Mouse (Mus musculus) CH12.LX (cell line): Measurements from ENCODE around the gene Macf1. TPM values are rescaled to one million over a fixed set of nuclear protein-coding genes. Genes with fewer than 3 reads are reported as not detected.

Experiments used
- DNase-seq: peaks from one replicate; pipeline ENCODE4 v3.0.0-alpha.2; 2013; ENCODE audit errors: extremely low read depth
- H3K27ac ChIP-seq: 2 replicates; pipeline ENCODE4 v1.5.1; 2012; ENCODE audit warnings: low read depth, mild to moderate bottlenecking, control low read depth, moderate library complexity; ENCODE audit not compliant: insufficient read depth
- H3K27me3 ChIP-seq: replicated peaks from 2 replicates; pipeline ENCODE3; 2012; ENCODE audit warnings: inconsistent platforms
- H3K36me3 ChIP-seq, 2 experiments: replicated peaks in 1 of 2; 2 replicates each; pipeline versions ENCODE3 to v1.6.1; 2012; ENCODE audit warnings: inconsistent platforms in 1 of 2, low read length in 1 of 2, mild to moderate bottlenecking in 1 of 2, mixed read lengths in 1 of 2, moderate library complexity in 1 of 2; ENCODE audit not compliant: control insufficient read depth in 1 of 2, insufficient read depth in 1 of 2
- H3K4me1 ChIP-seq, 2 experiments: 2 replicates each; pipeline ENCODE4 v1.6.1; 2012; ENCODE audit warnings: inconsistent platforms in 1 of 2, moderate library complexity in 1 of 2; ENCODE audit not compliant: insufficient read depth in 2 of 2, control insufficient read depth in 1 of 2
- H3K4me2 ChIP-seq: 2 replicates; pipeline ENCODE4 v1.6.1; 2012; ENCODE audit warnings: low read depth, mild to moderate bottlenecking, control low read depth; ENCODE audit not compliant: poor library complexity, insufficient read depth, severe bottlenecking
- H3K4me3 ChIP-seq, 3 experiments: fragments of 150-350 bp in 1 of 3; sonication (generic) in 1 of 3; replicated peaks in 1 of 3; 2 replicates each; pipeline versions ENCODE3 to v1.5.1; 2011 to 2012; ENCODE audit warnings: low read depth in 2 of 3, low read length in 2 of 3, mild to moderate bottlenecking in 2 of 3, moderate library complexity in 2 of 3, control low read depth in 1 of 3, improper control_type of control experiment in 1 of 3, inconsistent platforms in 1 of 3, mixed read lengths in 1 of 3; ENCODE audit not compliant: poor library complexity in 1 of 3
- H3K79me2 ChIP-seq: replicated peaks from 2 replicates; pipeline ENCODE4 v1.6.1; 2012; ENCODE audit warnings: mild to moderate bottlenecking, moderate library complexity; ENCODE audit not compliant: control insufficient read depth, poor library complexity, insufficient read depth, severe bottlenecking; ENCODE audit errors: extremely low read depth
- H3K9ac ChIP-seq: 2 replicates; pipeline ENCODE4 v1.6.1; 2012; ENCODE audit warnings: low read depth, mild to moderate bottlenecking, control low read depth, moderate library complexity; ENCODE audit not compliant: insufficient read depth
- H3K9me3 ChIP-seq: replicated peaks from 2 replicates; pipeline ENCODE3; 2012; ENCODE audit warnings: low read length, inconsistent platforms, mixed read lengths
- CTCF ChIP-seq, 2 experiments: IDR thresholded peaks in 1 of 2; conservative IDR thresholded peaks in 1 of 2; 2 replicates each; pipeline ENCODE4 v1.5.1; 2011 to 2012; ENCODE audit warnings: low read depth in 2 of 2, low read length in 2 of 2, improper control_type of control experiment in 1 of 2, inconsistent platforms in 1 of 2, mild to moderate bottlenecking in 1 of 2, moderate library complexity in 1 of 2
- IRF4 ChIP-seq: IDR thresholded peaks from 2 replicates; pipeline ENCODE4 v1.6.1; 2014; ENCODE audit warnings: low read depth, mild to moderate bottlenecking, inconsistent platforms, low read length, improper control_type of control experiment
- JUND ChIP-seq: conservative IDR thresholded peaks from 2 replicates; pipeline ENCODE4 v1.6.1; 2011; ENCODE audit warnings: low read depth, low read length, improper control_type of control experiment
- POLR2A ChIP-seq: IDR thresholded peaks from 2 replicates; pipeline ENCODE4 v1.6.1; 2011; ENCODE audit warnings: low read depth, mild to moderate bottlenecking, improper control_type of control experiment, low read length
- RAD21 ChIP-seq: IDR thresholded peaks from 2 replicates; pipeline ENCODE4 v1.6.1; 2011; ENCODE audit warnings: low read depth, mild to moderate bottlenecking, low read length, improper control_type of control experiment, moderate library complexity
- SMC3 ChIP-seq: IDR thresholded peaks from 2 replicates; pipeline ENCODE4 v1.6.1; 2011; ENCODE audit warnings: low read depth, low read length, improper control_type of control experiment
- TCF12 ChIP-seq: IDR thresholded peaks from 2 replicates; pipeline ENCODE4 v1.6.1; 2014; ENCODE audit warnings: low read depth, mild to moderate bottlenecking, inconsistent platforms, low read length, improper control_type of control experiment
- ZKSCAN1 ChIP-seq: IDR thresholded peaks from 2 replicates; pipeline ENCODE4 v1.6.1; 2012; ENCODE audit warnings: low read depth, inconsistent platforms, low read length, improper control_type of control experiment, borderline replicate concordance
- ZNF384 ChIP-seq: IDR thresholded peaks from 2 replicates; pipeline ENCODE4 v1.6.1; 2012; ENCODE audit warnings: low read depth, low read length, improper control_type of control experiment, inconsistent platforms
- dilution Hi-C: fragments of 300-500 bp; cut with MboI; formaldehyde crosslinking; loops from 2 replicates; pipeline ENCODE4 v1.14.3; 2020; ENCODE audit warnings: low sequenced_read_pairs; ENCODE audit not compliant: extremely low pct_unique_long_range_greater_than_20kb, extremely low pct_ligation_motif_present
- in situ Hi-C: fragments of 300-500 bp; cut with MboI; formaldehyde crosslinking; loops from 3 replicates; pipeline ENCODE4 v1.14.3; 2019; ENCODE audit warnings: low sequenced_read_pairs, low pct_ligation_motif_present, low pct_unique_long_range_greater_than_20kb, mixed read lengths
- polyA plus RNA-seq: library from polyadenylated mRNA; unstranded; fragments of >175 nt; gene quantifications from 2 replicates; pipeline ENCODE4 v1.2.1, GENCODE M21; 2012; ENCODE audit warnings: low read depth; ENCODE audit not compliant: insufficient read length
- total RNA-seq, 2 experiments: library from RNA; depleted of rRNA; stranded (reverse); fragments of 300-350 nt in 1 of 2; fragments of >200 nt in 1 of 2; gene quantifications; 2 replicates each; pipeline ENCODE4 v1.2.3; 2012 to 2014

The Macf1 gene
- total and polyA plus RNA-seq, 3 experiments, result 63.3 to 93.3 (median 77.8) TPM

GRCm38 (mm10) chr4:123591026-123591635 lies 93.0 kb downstream of the Macf1 start:
- no peak for DNase-seq
- dilution Hi-C loops, result no loop called here
- Histone ChIP-seq H3K9me3 (no peaks in the 10 kb centered on the region), H3K27ac (no peak overlapping the region), H3K4me3 (no peak overlapping the region), H3K4me2 (no peak overlapping the region), H3K79me2 (no peaks in the 10 kb centered on the region), H3K9ac (no peak overlapping the region), H3K36me3 (no peaks in the 10 kb centered on the region), H3K4me1 (peaks cover 0 to 14% of the 10 kb centered on the region in 2 experiments; a peak in 2 of 4 replicates), H3K27me3 (no peaks in the 10 kb centered on the region)
- in situ Hi-C loops, result no loop called here
- no peak for TF ChIP-seq JUND

- no peak overlapping the region for H3K27ac ChIP-seq
- H3K79me2 ChIP-seq, result no peaks in the 10 kb centered on the region
- no peak overlapping the region for H3K9ac ChIP-seq
- DNase-seq, result no peak
- no peak overlapping the region for H3K4me2 ChIP-seq
- TF ChIP-seq ZKSCAN1, result no peak
- no peak for TF ChIP-seq POLR2A
- no peak for TF ChIP-seq IRF4
- H3K9me3 ChIP-seq, result no peaks in the 10 kb centered on the region
- in situ Hi-C loops, result no loop called here
- no peaks in the 10 kb centered on the region for H3K36me3 ChIP-seq
- H3K4me1 ChIP-seq, result peaks cover 2 to 22% of the 10 kb centered on the region in 2 experiments; a peak in 3 of 4 replicates
- no peak overlapping the region for H3K4me3 ChIP-seq
- no peaks in the 10 kb centered on the region for H3K27me3 ChIP-seq
- dilution Hi-C loops, result no loop called here
Observed at GRCm38 (mm10) chr4:123589496-123589895, 94.7 kb downstream of the Macf1 start.

GRCm38 (mm10) chr4:123588353-123589301 lies 95.5 kb downstream of the Macf1 start:
- Histone ChIP-seq H3K4me3 (no peak overlapping the region), H3K27ac (no peak overlapping the region), H3K79me2 (no peaks in the 10 kb centered on the region), H3K4me2 (no peak overlapping the region), H3K9me3 (no peaks in the 10 kb centered on the region), H3K9ac (no peak overlapping the region), H3K27me3 (no peaks in the 10 kb centered on the region), H3K4me1 (peaks cover 4 to 30% of the 10 kb centered on the region in 2 experiments; a peak in 3 of 4 replicates), H3K36me3 (no peaks in the 10 kb centered on the region)
- no peak for DNase-seq
- dilution Hi-C loops (no loop called here), in situ Hi-C loops (no loop called here)
- no peak for TF ChIP-seq TCF12
- peak; percentile 50 for TF ChIP-seq SMC3
- TF ChIP-seq CTCF (conservative IDR thresholded peaks at IDR 0.05 in 1 of 2, IDR thresholded peaks at IDR 0.05 in 1 of 2; ENCODE audit: low read depth in 2 of 2, low read length in 2 of 2), result peak; percentile 17 to 77; a peak in 2 of 4 replicates
- TF ChIP-seq RAD21, result peak; percentile 62
- TF ChIP-seq ZNF384, result peak; percentile 84
